Mouse (Mus musculus) heart, postnatal 0 days (tissue): ENCODE measurements around the gene Pcsk1. TPM values are rescaled to one million over a fixed set of nuclear protein-coding genes. Genes with fewer than 3 reads are reported as not detected.

Experiments used
- ATAC-seq: fragments of 200-750 bp; cut with Nextera tagmentation; 2 replicates; pipeline ENCODE4 v1.8.0; 2017; ENCODE audit warnings: low read depth, moderate number of reproducible peaks, moderate library complexity; ENCODE audit not compliant: insufficient read depth
- DNase-seq: peaks from one replicate; pipeline ENCODE4 v3.0.0-alpha.2; 2016; ENCODE audit warnings: low spot score
- H3K27ac ChIP-seq: fragments of 300-500 bp; sonication (generic); 2 replicates; pipeline ENCODE4 v1.5.1; 2014; ENCODE audit warnings: low read depth, mild to moderate bottlenecking
- H3K27me3 ChIP-seq: fragments of 300-500 bp; sonication (generic); 2 replicates; pipeline ENCODE4 v1.6.1; 2014; ENCODE audit warnings: low read length, mixed read lengths; ENCODE audit not compliant: control insufficient read depth, insufficient read depth
- H3K36me3 ChIP-seq: fragments of 300-500 bp; sonication (generic); replicated peaks from 2 replicates; pipeline ENCODE4 v1.6.1; 2014; ENCODE audit warnings: low read length, mixed read lengths; ENCODE audit not compliant: control insufficient read depth, insufficient read depth
- H3K4me1 ChIP-seq: fragments of 300-500 bp; sonication (generic); 2 replicates; pipeline ENCODE4 v1.6.1; 2014; ENCODE audit warnings: antibody characterized with exemption; ENCODE audit not compliant: control insufficient read depth, insufficient read depth
- H3K4me2 ChIP-seq: fragments of 300-500 bp; sonication (generic); 2 replicates; pipeline ENCODE4 v1.6.1; 2014; ENCODE audit warnings: low read depth, mild to moderate bottlenecking, low read length, moderate library complexity
- H3K4me3 ChIP-seq: fragments of 300-500 bp; sonication (generic); 2 replicates; pipeline ENCODE4 v1.5.1; 2014; ENCODE audit warnings: low read depth, low read length
- H3K9ac ChIP-seq: fragments of 300-500 bp; sonication (generic); replicated peaks from 2 replicates; pipeline ENCODE4 v1.6.1; 2014; ENCODE audit warnings: low read depth, low read length, mixed read lengths
- H3K9me3 ChIP-seq: fragments of 300-500 bp; sonication (generic); replicated peaks from 2 replicates; pipeline ENCODE4 v1.6.1; 2016; ENCODE audit warnings: low read length; ENCODE audit not compliant: control insufficient read depth
- CTCF ChIP-seq: IDR thresholded peaks from 2 replicates; pipeline ENCODE4 v1.5.1; 2016; ENCODE audit warnings: antibody characterized with exemption, control low read depth, low read depth
- EP300 ChIP-seq: IDR thresholded peaks from 2 replicates; pipeline ENCODE4 v1.6.1; 2016; ENCODE audit warnings: antibody characterized with exemption, low read depth
- WGBS: fragments of 180-500 bp; shearing (Covaris S2); extraction: QIAGEN DNeasy Blood & Tissue Kit; methylation state at CpG from one replicate; pipeline ENCODE4 v1.1.7; 2014; 5-methylcytosine and 5-hydroxymethylcytosine counted together
- polyA plus RNA-seq: library from polyadenylated mRNA; unstranded; fragments of >200 nt; fragmentation: Nextera tagmentation; extraction: Ambion mirVana; gene quantifications from 2 replicates; pipeline ENCODE4 v1.2.1, GENCODE M21; 2015
- total RNA-seq: library from RNA; depleted of rRNA; stranded (reverse); fragments of >200 nt; gene quantifications from 2 replicates; pipeline ENCODE4 v1.2.3, GENCODE M21; 2014; ENCODE audit warnings: low replicate concordance

The Pcsk1 gene
- total and polyA plus RNA-seq, 2 experiments from 2014 or later, result 0.10 TPM; not detected in 1

- TF ChIP-seq CTCF (no peak), EP300 (no peak)
- H3K27me3 ChIP-seq, result no peaks in the 10 kb centered on the region
- no peak overlapping the region for H3K27ac ChIP-seq
- no peaks in the 10 kb centered on the region for H3K9me3 ChIP-seq
- no peak overlapping the region for H3K4me2 ChIP-seq
- DNase-seq (no peak), ATAC-seq (no peak)
- no peaks in the 10 kb centered on the region for H3K4me1 ChIP-seq
- no peaks in the 10 kb centered on the region for H3K36me3 ChIP-seq
- no peak overlapping the region for H3K9ac ChIP-seq
- 25% methylated on average over 1 of the region's 1 CpGs for WGBS
- no peak overlapping the region for H3K4me3 ChIP-seq
These were observed 73.8 kb downstream of the Pcsk1 start for GRCm38 (mm10) chr13:75163408-75163807.
